8 mouse cellular contexts compared by ENCODE assay signal in genomic region chr2:120478600-120478999, GRCm38 (mm10). TPM values are rescaled to one million over a fixed set of nuclear protein-coding genes. Genes with fewer than 3 reads are reported as not detected.
DNase-seq lines count a peak whose midpoint lies in the region; ATAC-seq lines count a peak whose summit lies in the region.

No protein-coding gene starts in this region.

- H3K9ac ChIP-seq in heart, embryonic 11.5 days (ENCODE audit: low read depth, low read length): no peak overlapping the region

- H3K4me3 ChIP-seq in heart, embryonic 11.5 days (ENCODE audit: low read depth, low read length): no peak overlapping the region

- no peaks in the 10 kb centered on the region for H3K27me3 ChIP-seq in heart, embryonic 11.5 days (ENCODE audit: control insufficient read depth, insufficient read depth, low read length)

- ATAC-seq in frontal cortex, adult (ENCODE audit: low TSS enrichment): no peak
- ATAC-seq in heart, embryonic 11.5 days (replicated peaks; ENCODE audit: insufficient number of reproducible peaks, low FRiP score, low TSS enrichment): 0 out of 2 replicates have a peak, but pooled peaks have one; percentile 31

- H3K4me1 ChIP-seq in heart, embryonic 11.5 days (ENCODE audit: control insufficient read depth, insufficient read depth, low read length): peaks cover 6% of the 10 kb centered on the region; the same call in 1 of the 2 replicates

- H3K9me3 ChIP-seq in heart, embryonic 11.5 days (replicated peaks; ENCODE audit: control insufficient read depth, low read length): no peaks in the 10 kb centered on the region

- H3K27ac ChIP-seq in heart, embryonic 11.5 days (ENCODE audit: low read depth, low read length): no peak overlapping the region

- no peaks in the 10 kb centered on the region for H3K36me3 ChIP-seq in heart, embryonic 11.5 days (ENCODE audit: control insufficient read depth, insufficient read depth, low read length)

- WGBS in heart, embryonic 11.5 days (ENCODE audit: insufficient replicate concordance): 54% methylated on average over 3 of the region's 3 CpGs

- H3K4me2 ChIP-seq in heart, embryonic 11.5 days: no peak overlapping the region

- peak; percentile 44 to 82 for DNase-seq in frontal cortex, adult 2 months (ENCODE audit: extremely low spot score in 1 of 2, low spot score in 1 of 2)
- peak; percentile 77 for DNase-seq in adipocyte (ENCODE audit: low spot score)
- peak; percentile 81 for DNase-seq in embryo, embryonic 10 days (ENCODE audit: low spot score)
- peak; percentile 73 to 80 for DNase-seq in layer of hippocampus, postnatal 10 days (ENCODE audit: low spot score in 2 of 2)
- peak; percentile 68 to 82 for DNase-seq in lung, postnatal 4 days
- peak; percentile 57 to 84 for DNase-seq in spleen, postnatal 10 days (ENCODE audit: low spot score in 2 of 2)

RNA-seq across cellular contexts. Expression of gene Capn3, which starts 22.8 kb away (rescaled TPM):
- polyA plus RNA-seq in frontal cortex, adult 2 months (2012; rRNA removed): 6.1 and 10.3 TPM in 2 replicates
- 5.2 and 7.0 TPM in 2 replicates for polyA plus RNA-seq in heart, embryonic 11.5 days (2014; fragmentation: Nextera tagmentation; extraction: Ambion mirVana)
- total RNA-seq in layer of hippocampus, postnatal 10 days (2021): 1 to 10 TPM; 4.3 to 6.6 TPM
